Mouse (Mus musculus) C2C12 (cell line): ENCODE measurements at regions not wholly inside any gene's neighbourhood (a gene's known extent, or its start where the extent isn't known, plus 50 kb on each side); places are given as distances from the start of the nearest gene placed in this dataset.

Source experiments
- CTCF ChIP-seq: IDR thresholded peaks from one replicate; pipeline ENCODE4 v1.5.1; 2011; ENCODE audit not compliant: control insufficient read depth, insufficient read depth, insufficient read length
- FOSL1 ChIP-seq: IDR thresholded peaks from one replicate; pipeline ENCODE4 v1.8.0; 2011; ENCODE audit warnings: mild to moderate bottlenecking, low read length; ENCODE audit not compliant: poor library complexity, insufficient read depth, severe bottlenecking
- MYOD1 ChIP-seq: IDR thresholded peaks from one replicate; pipeline ENCODE4 v1.6.1; 2011; ENCODE audit warnings: low read depth; ENCODE audit not compliant: control insufficient read depth, insufficient read length

GRCm38 (mm10) chr4:142439450-142440183 lies 200.4 kb upstream of the Kazn start:
- TF ChIP-seq CTCF (no peak), FOSL1 (no peak), MYOD1 (no peak)
